Mouse (Mus musculus) hindbrain, embryonic 13.5 days (tissue): ENCODE results near the gene Vcp. TPM values are rescaled to one million over a fixed set of nuclear protein-coding genes. Genes with fewer than 3 reads are reported as not detected.

Experiments used
- ATAC-seq: fragments of 200-750 bp; cut with Nextera tagmentation; 2 replicates; pipeline ENCODE4 v1.8.0; 2017; ENCODE audit warnings: moderate TSS enrichment; ENCODE audit not compliant: low FRiP score
- H3K27ac ChIP-seq: fragments of 300-500 bp; sonication (generic); 2 replicates; pipeline ENCODE4 v1.5.1; 2015; ENCODE audit warnings: inconsistent platforms, mild to moderate bottlenecking, moderate library complexity
- H3K27me3 ChIP-seq: fragments of 300-500 bp; sonication (generic); 2 replicates; pipeline ENCODE4 v1.6.1; 2015; ENCODE audit warnings: mild to moderate bottlenecking, inconsistent platforms
- H3K36me3 ChIP-seq: fragments of 300-500 bp; sonication (generic); 2 replicates; pipeline ENCODE4 v1.6.1; 2015; ENCODE audit warnings: mild to moderate bottlenecking, inconsistent platforms
- H3K4me1 ChIP-seq: fragments of 300-500 bp; sonication (generic); replicated peaks from 2 replicates; pipeline ENCODE4 v1.6.1; 2015; ENCODE audit warnings: inconsistent platforms
- H3K4me2 ChIP-seq: fragments of 300-500 bp; sonication (generic); 2 replicates; pipeline ENCODE4 v1.6.1; 2015; ENCODE audit warnings: inconsistent platforms, mild to moderate bottlenecking, moderate library complexity
- H3K4me3 ChIP-seq: fragments of 300-500 bp; sonication (generic); 2 replicates; pipeline ENCODE4 v1.5.1; 2015; ENCODE audit warnings: mild to moderate bottlenecking, inconsistent platforms
- H3K9ac ChIP-seq: fragments of 300-500 bp; sonication (generic); 2 replicates; pipeline ENCODE4 v1.6.1; 2015; ENCODE audit warnings: mild to moderate bottlenecking, inconsistent platforms
- H3K9me3 ChIP-seq: fragments of 300-500 bp; sonication (generic); 2 replicates; pipeline ENCODE4 v1.6.1; 2016; ENCODE audit warnings: inconsistent platforms
- WGBS: fragments of 180-500 bp; shearing (Covaris S2); methylation state at CpG from one replicate; pipeline ENCODE4 v1.1.7; 2015; 5-methylcytosine and 5-hydroxymethylcytosine counted together
- polyA plus RNA-seq: library from polyadenylated mRNA; unstranded; fragments of >200 nt; fragmentation: Nextera tagmentation; extraction: Ambion mirVana; gene quantifications from 2 replicates; pipeline ENCODE4 v1.2.1, GENCODE M21; 2015

Gene Vcp
- polyA plus RNA-seq, 1 experiment from 2014 or later: 526 TPM

DNA sequence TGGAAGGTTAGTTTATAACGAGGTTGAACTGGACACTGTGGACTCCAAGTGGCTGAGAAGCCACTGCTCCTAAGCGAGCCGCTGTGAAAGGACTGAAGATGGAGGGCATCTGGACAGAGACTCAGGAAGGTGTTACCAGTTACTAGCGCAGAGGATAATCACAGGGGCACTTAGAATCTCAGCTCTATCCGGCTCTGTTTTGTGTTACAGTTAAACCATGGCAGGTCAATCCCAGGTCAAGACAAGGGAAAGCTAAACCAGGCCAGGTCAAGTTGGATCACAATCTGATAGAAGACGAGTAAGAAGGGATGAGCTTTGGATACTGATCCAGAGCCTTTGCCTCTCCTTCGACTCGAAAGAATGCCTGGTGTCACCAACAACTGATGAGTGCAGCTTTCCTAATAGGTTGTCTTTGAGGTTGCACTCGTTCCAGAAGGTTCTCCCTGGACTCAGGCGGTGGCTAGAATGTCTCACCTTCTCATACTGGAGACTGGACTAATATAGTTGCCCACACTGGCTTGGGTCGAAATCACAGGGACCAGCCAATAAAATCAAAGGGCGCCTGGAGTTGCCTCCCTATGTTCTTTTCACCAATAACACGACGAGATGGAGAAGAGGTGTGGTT is 51.1 kb downstream of the Vcp start:
- Histone ChIP-seq H3K27ac (peak overlapping the region; percentile 87), H3K36me3 (peaks cover 4% of the 10 kb centered on the region; the same call in 1 of the 2 replicates), H3K27me3 (0 out of 2 replicates have a peak, but pooled peaks cover 3% of the 10 kb centered on the region), H3K4me2 (peak overlapping the region; percentile 99), H3K4me1 (peaks cover 74% of the 10 kb centered on the region), H3K9me3 (no peaks in the 10 kb centered on the region), H3K9ac (peak overlapping the region; percentile 51), H3K4me3 (peak overlapping the region; percentile 76)
- WGBS: 12% methylated on average over 14 of the region's 14 CpGs
- ATAC-seq: no peak

DNA sequence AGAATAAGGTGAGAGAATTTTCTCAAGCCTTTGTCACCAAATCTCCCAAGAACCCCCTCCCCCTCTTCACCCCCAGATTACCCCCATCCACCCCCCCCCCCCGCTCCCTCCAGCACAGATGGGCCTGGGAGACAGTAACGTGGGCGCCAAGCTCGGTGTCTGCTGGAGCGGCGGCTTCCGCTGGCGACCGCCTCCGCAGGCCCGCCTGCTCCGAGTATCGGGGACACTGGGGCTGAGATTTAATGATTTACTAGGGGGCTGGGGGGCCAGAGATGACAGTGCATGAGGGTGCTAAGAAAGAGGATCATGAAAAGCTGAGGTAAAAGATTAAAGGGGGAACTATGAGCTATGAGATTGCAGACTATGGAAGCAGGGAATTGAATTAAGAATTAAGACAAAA is 51.8 kb downstream of the Vcp start:
- no peaks in the 10 kb centered on the region for H3K9me3 ChIP-seq
- no peak for ATAC-seq
- 0 out of 2 replicates have a peak overlapping the region, but pooled peaks have one; percentile 51 for H3K9ac ChIP-seq
- H3K4me3 ChIP-seq: no peak overlapping the region
- peak overlapping the region; percentile 99; the same call in 1 of the 2 replicates for H3K4me2 ChIP-seq
- peaks cover 68% of the 10 kb centered on the region for H3K4me1 ChIP-seq
- no peaks in the 10 kb centered on the region; the same call in 1 of the 2 replicates for H3K36me3 ChIP-seq
- H3K27ac ChIP-seq: peak overlapping the region; percentile 87
- WGBS: 34% methylated on average over 13 of the region's 13 CpGs
- 0 out of 2 replicates have a peak, but pooled peaks cover 3% of the 10 kb centered on the region for H3K27me3 ChIP-seq

DNA sequence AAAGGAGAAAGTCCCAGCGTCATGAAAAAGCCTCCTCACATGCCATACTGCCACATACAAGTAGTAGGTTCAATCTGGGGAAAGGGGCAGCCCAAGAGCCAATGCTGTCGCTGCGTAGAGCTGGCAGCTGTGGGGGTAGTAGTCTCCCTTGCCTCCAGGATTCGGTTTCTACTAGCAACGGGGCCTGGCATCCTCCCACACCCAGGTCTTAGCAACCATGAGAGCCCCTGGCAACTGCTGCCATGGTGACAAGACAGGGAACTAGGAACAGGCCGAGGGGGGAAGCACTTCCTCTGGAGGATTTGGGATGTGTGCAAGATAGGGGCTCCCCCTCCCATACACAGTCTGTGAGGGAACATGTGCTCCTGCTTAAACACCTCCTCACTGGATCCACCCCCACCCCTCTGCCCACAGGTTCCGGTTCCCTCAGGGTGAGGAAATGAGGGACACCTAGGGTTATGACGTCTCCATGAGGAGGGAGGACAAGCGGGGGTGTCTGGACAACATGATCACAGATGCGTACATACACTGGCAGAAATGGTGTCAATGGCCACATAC is 53.5 kb downstream of the Vcp start:
- H3K36me3 ChIP-seq: no peaks in the 10 kb centered on the region
- H3K9me3 ChIP-seq: no peaks in the 10 kb centered on the region
- H3K4me1 ChIP-seq: peaks cover 54% of the 10 kb centered on the region
- H3K9ac ChIP-seq: peak overlapping the region; percentile 56
- H3K27me3 ChIP-seq: 0 out of 2 replicates have a peak, but pooled peaks cover 3% of the 10 kb centered on the region
- whole genome bisulfite sequencing: 23% methylated on average over 10 of the region's 10 CpGs
- peak; percentile 34 for ATAC-seq
- H3K4me3 ChIP-seq: no peak overlapping the region
- H3K27ac ChIP-seq: peak overlapping the region; percentile 87
- H3K4me2 ChIP-seq: peak overlapping the region; percentile 41

DNA sequence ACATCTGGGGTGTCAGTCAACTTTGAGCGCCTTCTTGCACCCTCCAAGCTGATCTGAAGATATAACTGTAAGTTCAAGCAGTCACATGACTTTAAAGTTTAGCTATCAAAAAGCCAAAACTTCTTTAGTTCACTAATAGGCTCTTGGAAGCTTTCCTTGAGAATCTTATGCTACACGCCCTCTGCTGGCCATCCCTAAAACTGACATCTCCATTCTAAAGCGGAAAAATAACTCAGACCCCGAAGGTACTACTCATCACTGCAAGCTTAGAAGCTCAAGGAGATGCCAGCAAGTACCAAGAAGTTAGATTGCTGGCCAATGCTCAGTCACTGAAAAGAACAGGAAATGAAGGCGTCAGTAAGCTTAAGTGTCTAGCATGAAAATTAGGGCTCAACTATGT is 54.4 kb downstream of the Vcp start:
- peaks cover 8% of the 10 kb centered on the region; the same call in 1 of the 2 replicates for H3K27me3 ChIP-seq
- H3K4me3 ChIP-seq: no peak overlapping the region
- H3K4me2 ChIP-seq: peak overlapping the region; percentile 41
- H3K4me1 ChIP-seq: peaks cover 46% of the 10 kb centered on the region
- H3K9ac ChIP-seq: 0 out of 2 replicates have a peak overlapping the region, but pooled peaks have one; percentile 56
- peak overlapping the region; percentile 87 for H3K27ac ChIP-seq
- 5% methylated on average over 5 of the region's 5 CpGs for WGBS
- no peaks in the 10 kb centered on the region for H3K9me3 ChIP-seq
- peaks cover 4% of the 10 kb centered on the region; the same call in 1 of the 2 replicates for H3K36me3 ChIP-seq
- no peak for ATAC-seq

DNA sequence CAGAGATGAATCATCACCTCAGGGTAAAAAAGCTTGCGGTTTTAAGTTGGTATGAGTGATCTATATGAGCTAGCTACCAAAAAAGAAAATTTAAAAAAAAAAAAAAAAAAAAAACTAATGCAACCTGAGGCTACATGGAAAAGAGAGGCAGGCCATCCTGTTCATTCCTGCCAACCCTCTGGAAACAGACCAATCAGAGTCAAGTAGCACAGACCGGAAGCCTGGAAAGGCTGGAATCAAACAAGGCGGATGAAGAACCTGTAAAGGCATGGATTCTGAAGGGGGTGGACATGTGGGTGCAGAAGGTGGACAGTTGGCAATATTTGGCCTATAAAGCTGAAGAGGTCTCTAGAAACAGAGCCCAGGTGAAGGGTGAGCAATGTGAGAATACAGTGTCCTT is 54.9 kb downstream of the Vcp start:
- H3K36me3 ChIP-seq: peaks cover 9% of the 10 kb centered on the region; the same call in 1 of the 2 replicates
- H3K4me2 ChIP-seq: no peak overlapping the region
- no peak overlapping the region for H3K9ac ChIP-seq
- H3K4me1 ChIP-seq: peaks cover 41% of the 10 kb centered on the region
- H3K4me3 ChIP-seq: no peak overlapping the region
- ATAC-seq: no peak
- no peak overlapping the region for H3K27ac ChIP-seq
- WGBS: 87% methylated on average over 3 of the region's 3 CpGs
- H3K9me3 ChIP-seq: no peaks in the 10 kb centered on the region
- peaks cover 8% of the 10 kb centered on the region; the same call in 1 of the 2 replicates for H3K27me3 ChIP-seq

DNA sequence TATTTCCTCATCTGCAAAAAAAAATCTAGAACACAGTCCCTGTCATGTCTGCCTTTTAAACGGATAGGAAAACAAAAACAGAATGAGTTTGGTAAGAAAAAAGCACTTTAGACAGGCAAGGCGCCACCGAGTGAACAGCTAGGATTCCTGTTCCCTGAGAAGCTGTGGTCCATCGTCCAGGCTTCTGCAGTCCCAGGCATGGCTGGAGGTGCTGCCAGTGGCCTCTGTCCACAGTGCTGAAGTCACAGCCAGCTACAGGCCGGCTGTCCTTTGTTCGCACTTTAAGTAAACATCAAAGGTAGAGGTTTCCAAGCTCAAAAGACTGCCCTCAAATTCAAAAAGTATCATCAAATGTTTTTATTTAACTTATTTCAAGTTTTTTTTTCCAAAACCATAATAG is 55.3 kb downstream of the Vcp start:
- no peak for ATAC-seq
- no peaks in the 10 kb centered on the region for H3K9me3 ChIP-seq
- peaks cover 8% of the 10 kb centered on the region; the same call in 1 of the 2 replicates for H3K27me3 ChIP-seq
- H3K9ac ChIP-seq: no peak overlapping the region
- peaks cover 39% of the 10 kb centered on the region for H3K4me1 ChIP-seq
- no peak overlapping the region for H3K4me2 ChIP-seq
- H3K27ac ChIP-seq: no peak overlapping the region
- WGBS: 22% methylated on average over 6 of the region's 6 CpGs
- H3K4me3 ChIP-seq: no peak overlapping the region
- peaks cover 12% of the 10 kb centered on the region for H3K36me3 ChIP-seq

DNA sequence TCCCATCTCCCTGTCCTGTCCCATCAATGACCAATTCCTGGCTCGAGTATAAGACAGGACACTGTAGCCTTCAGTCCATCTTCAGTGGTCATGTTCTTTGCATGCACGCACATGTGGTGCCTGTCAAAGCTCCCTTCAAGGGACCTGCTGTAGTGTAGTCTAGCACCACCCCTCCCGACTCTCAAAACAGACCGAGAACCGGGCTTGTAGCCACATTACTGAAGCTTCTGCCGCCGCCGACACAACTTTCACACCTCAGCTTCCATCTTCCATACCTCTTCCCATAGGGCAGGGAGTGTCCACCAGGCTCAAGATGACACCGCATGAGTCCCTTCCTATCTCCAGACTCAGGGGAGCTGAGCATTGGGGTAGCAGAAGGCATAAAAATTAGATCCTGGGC is 56.1 kb downstream of the Vcp start:
- ATAC-seq: no peak
- peaks cover 37% of the 10 kb centered on the region for H3K4me1 ChIP-seq
- 94% methylated on average over 9 of the region's 9 CpGs for WGBS

DNA sequence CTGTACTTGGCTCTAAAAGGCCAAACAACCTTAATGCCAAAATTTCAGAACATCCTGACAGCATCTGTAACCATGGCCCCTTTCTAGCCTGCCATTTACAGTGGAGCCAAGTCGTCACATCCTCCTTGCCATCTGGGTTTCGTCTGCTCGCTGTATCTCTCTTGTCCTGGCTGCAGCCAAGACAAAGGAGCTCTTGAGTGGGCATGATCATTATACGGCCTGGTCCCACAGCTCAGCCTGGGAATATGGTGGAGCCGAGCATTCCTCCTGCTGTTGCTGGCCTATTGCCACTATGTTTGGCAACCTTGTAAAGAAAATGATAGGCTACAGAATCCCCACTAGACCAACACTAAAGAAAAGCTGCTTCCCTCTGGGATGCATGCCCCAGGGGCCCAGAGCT is 57.0 kb downstream of the Vcp start:
- H3K27me3 ChIP-seq: peaks cover 19% of the 10 kb centered on the region; the same call in 1 of the 2 replicates
- WGBS: 58% methylated on average over 5 of the region's 5 CpGs
- peaks cover 29% of the 10 kb centered on the region for H3K36me3 ChIP-seq
- H3K4me2 ChIP-seq: no peak overlapping the region
- ATAC-seq: no peak; the same call in 1 of the 2 replicates
- peaks cover 28% of the 10 kb centered on the region for H3K4me1 ChIP-seq
- no peaks in the 10 kb centered on the region for H3K9me3 ChIP-seq
- H3K9ac ChIP-seq: no peak overlapping the region
- H3K27ac ChIP-seq: peak overlapping the region; percentile 66
- no peak overlapping the region for H3K4me3 ChIP-seq

More for the DNA sequence above, 56.1 kb downstream of the Vcp start:
- peaks cover 21% of the 10 kb centered on the region for H3K36me3 ChIP-seq
- peaks cover 12% of the 10 kb centered on the region; the same call in 1 of the 2 replicates for H3K27me3 ChIP-seq
- no peak overlapping the region for H3K27ac ChIP-seq
- H3K4me2 ChIP-seq: no peak overlapping the region
- no peak overlapping the region for H3K9ac ChIP-seq
- no peak overlapping the region for H3K4me3 ChIP-seq
- H3K9me3 ChIP-seq: no peaks in the 10 kb centered on the region

DNA sequence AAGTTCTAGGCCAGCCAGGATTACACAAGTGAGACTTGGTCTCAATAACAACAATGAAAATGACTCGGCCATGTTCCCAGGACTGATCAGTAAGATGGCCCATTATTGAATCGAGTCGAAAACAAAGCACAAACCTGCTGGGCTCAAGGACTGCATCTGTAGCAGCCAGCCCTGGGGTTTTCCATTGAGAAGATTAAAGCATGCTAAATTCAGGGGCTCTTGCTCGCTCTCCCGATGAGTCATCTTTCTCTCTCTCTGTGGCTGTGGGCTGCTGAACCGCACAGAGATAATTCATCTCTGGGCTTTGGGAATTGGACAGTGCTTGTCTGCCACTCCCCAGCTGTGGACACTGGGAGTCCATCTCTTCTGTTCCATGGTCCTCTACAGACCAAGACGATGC is 58.9 kb downstream of the Vcp start:
- no peak overlapping the region for H3K4me2 ChIP-seq
- peaks cover 33% of the 10 kb centered on the region for H3K36me3 ChIP-seq
- no peak overlapping the region for H3K4me3 ChIP-seq
- no peak overlapping the region for H3K27ac ChIP-seq
- peaks cover 9% of the 10 kb centered on the region for H3K4me1 ChIP-seq
- peaks cover 30% of the 10 kb centered on the region for H3K27me3 ChIP-seq
- ATAC-seq: no peak
- H3K9ac ChIP-seq: no peak overlapping the region
- H3K9me3 ChIP-seq: no peaks in the 10 kb centered on the region
- WGBS: 82% methylated on average over 7 of the region's 7 CpGs

DNA sequence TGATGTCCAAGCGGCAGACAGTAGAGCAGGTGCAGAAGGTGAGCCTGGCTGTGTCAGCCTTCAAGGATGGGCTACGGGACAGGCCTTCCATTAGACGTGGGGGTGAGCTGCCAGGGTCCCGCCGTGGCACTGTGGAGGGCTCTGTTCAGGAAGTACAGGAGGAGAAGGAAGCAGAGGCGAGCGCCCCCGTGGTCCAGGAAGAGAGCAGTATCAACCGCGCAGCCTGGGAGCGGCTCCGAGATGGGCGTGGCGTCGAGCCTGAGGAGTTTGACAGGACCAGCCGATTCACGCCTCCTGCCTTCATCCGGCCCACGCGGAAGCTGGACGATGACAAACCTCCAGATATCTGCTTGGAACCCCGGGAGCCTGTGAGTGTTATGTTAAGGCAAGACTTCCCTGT is 66.7 kb downstream of the Vcp start:
- peak; percentile 46; the same call in 1 of the 2 replicates for ATAC-seq
- H3K27ac ChIP-seq: no peak overlapping the region
- H3K36me3 ChIP-seq: peaks cover 16% of the 10 kb centered on the region
- H3K4me3 ChIP-seq: peak overlapping the region; percentile 5
- WGBS: 13% methylated on average over 22 of the region's 22 CpGs
- H3K9ac ChIP-seq: peak overlapping the region; percentile 59; the same call in 1 of the 2 replicates
- H3K4me1 ChIP-seq: peaks cover 8% of the 10 kb centered on the region
- no peaks in the 10 kb centered on the region for H3K9me3 ChIP-seq
- H3K27me3 ChIP-seq: peaks cover 42% of the 10 kb centered on the region
- H3K4me2 ChIP-seq: peak overlapping the region; percentile 41

DNA sequence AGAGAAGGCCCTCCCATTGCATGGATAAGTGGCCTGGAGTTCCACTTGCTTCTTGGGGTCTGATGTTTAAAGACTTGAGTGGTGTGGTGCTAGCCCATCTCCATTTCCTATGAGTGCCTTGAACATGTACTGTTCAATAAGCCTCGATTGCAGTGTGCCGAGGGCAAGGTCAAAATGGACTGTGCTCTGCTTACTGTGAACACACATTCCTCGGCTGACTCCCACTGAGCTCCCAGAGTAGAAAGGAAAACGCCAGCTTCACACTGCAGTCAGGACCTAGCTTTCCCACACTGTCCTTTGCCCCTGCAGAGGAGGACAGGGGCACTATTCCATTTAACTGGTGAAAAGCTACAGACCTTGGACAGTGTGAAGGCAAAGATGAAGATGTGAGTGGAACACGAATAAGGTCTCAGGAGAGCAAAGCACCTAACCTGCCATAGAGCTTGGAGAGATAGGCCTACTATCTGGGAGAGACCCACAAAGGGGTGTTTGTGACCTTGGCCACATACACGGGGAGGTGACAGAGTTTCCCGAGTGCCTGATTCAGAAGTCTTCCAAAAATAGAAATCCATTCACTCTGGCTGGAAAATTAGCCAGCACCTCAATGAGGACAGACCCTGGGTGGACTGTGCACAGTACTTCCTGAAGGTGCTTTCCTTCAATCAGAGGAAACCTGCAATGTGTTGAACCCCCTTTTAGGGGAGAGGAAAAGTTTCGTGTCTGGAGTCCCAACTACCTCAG is 67.9 kb downstream of the Vcp start:
- H3K4me2 ChIP-seq: no peak overlapping the region
- no peaks in the 10 kb centered on the region for H3K9me3 ChIP-seq
- H3K36me3 ChIP-seq: peaks cover 9% of the 10 kb centered on the region; the same call in 1 of the 2 replicates
- H3K27me3 ChIP-seq: peaks cover 31% of the 10 kb centered on the region
- H3K4me3 ChIP-seq: no peak overlapping the region
- 66% methylated on average over 8 of the region's 8 CpGs for WGBS
- H3K4me1 ChIP-seq: peaks cover 8% of the 10 kb centered on the region
- ATAC-seq: no peak
- H3K27ac ChIP-seq: no peak overlapping the region
- H3K9ac ChIP-seq: no peak overlapping the region
